Mouse (Mus musculus) telencephalon, adult 2 months (tissue): ENCODE data around the gene Myo5c.

Source experiments
- DNase-seq: peaks from one replicate; pipeline ENCODE4 v3.0.0-alpha.2; 2011; ENCODE audit warnings: low read depth, low spot score

Gene Myo5c

DNA sequence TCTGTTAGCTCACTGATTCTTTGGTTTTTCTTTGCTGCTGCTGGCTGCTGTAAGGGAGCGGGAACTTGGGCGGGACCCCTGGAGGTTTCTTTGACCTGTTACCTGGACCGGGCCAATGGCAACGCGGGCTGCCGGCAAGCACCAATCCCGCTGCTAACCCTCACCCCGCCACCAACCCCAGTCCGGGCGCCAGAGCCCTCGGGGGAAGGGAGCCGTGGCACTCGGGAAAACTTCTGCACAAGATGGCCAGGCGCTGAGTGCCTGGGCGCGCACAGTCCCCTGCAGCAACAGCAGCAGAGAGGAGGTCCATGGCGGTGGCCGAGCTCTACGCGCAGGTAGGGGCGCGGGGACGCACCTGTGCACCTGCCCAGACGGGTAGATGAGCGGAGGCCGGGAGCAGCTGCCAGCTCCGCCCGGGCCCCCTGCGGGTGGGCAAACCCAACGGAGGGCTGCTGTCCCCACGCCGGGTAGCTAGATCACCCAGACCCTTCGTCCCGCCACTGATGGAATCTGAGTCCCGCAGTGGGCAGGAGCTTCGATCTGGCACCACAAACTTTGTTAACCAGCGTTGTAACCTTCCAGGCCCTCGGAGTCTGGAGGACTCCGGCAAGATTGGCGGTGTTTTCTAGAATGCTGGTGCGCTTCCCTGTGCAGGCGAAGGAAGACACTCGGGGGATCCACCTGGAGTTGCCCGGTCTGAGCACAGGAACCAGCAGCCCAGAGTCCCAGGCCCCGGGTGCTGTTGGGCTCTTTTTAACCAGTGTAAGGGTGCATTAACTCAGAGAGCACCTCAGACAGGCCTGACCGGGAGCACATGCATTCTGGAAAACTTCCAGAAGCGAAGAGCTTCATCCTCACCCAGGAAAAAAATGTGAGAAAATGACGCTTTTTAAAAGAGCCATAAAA is at the start of gene Myo5c:
Myo5c (plus strand) TSS at position 180 of the 906 bp plus-strand sequence.
- no peak for DNase-seq

- no peak for DNase-seq
Observed at GRCm38 (mm10) chr9:75187646-75188260, 44.1 kb upstream of the Myo5c start.

DNA sequence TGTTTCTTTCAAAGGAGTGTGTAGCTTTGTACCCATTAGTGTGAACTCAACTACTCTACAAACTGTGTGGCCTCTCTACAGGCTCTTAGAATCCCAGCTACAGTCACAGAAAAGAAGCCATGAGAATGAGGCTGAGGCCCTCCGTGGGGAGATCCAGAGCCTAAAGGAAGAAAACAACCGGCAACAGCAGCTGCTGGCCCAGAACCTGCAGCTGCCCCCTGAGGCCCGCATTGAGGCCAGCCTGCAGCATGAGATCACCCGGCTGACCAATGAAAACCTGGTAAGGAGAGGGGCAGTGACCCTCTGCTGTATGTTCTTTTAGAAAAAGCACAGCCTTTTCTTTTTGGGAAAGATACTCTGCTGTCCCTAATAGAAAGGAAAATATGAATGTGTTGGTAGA is 38.0 kb upstream of the Myo5c start:
- DNase-seq, result no peak

DNA sequence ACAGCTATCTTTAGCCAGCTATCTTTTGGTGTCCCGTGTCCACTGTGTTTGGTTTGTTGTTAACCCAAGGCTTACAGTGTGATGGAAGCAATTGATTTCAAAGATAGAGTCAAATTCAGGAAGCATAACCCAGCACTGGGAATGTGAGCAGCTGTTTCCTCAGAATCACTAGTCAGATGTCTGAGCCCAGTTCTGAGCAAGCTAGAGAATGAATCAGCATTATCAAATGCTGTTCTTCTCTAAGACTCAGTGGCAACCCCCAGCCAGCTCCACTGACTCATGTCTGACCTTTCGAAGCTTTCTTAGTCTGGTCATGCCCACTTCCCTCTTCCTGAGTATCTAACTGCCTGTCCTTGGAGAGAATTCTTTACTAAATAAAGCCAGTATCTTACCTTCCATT is 35.5 kb upstream of the Myo5c start:
- peak; percentile 77 for DNase-seq

DNA sequence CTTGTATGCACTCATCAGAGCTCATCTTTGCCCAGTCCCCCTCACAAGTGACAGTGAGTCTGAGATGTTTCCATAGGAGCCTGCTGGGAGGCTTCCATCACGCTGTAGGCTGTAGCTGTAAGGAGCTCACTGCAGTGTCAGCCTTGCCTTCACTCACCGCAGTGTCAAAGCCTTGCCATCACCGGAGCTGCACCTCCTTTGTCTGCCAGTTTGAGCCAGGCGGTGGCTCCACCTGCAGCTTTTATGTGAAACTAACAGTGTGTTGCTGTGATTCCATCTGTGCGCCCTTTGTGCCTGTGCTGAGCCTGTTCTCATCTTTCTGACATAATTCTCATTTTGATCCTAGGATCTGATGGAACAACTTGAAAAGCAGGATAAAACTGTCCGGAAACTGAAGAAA is 34.5 kb upstream of the Myo5c start:
- DNase-seq, result no peak

- no peak for DNase-seq
Observed at GRCm38 (mm10) chr9:75201506-75201905, 30.3 kb upstream of the Myo5c start.

DNA sequence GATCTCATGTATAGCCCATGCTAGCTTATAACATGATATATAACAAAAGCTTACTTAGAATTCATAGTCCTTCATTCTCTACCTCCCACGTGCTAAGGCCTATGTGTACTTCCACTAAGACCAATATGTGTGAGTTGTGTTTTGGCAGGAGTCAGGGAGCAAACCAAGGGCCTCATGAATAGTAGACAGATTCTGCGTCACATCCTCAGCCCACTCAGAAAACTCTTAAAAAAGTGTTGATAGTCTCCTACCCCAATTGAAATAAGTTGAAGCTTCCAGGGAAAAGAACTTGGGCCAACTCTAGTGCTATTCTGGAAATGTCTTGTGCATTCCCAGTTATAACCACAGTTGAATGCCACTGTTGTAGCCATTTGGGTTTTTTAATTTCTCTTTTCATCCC is 29.8 kb upstream of the Myo5c start:
- DNase-seq, result no peak

DNA sequence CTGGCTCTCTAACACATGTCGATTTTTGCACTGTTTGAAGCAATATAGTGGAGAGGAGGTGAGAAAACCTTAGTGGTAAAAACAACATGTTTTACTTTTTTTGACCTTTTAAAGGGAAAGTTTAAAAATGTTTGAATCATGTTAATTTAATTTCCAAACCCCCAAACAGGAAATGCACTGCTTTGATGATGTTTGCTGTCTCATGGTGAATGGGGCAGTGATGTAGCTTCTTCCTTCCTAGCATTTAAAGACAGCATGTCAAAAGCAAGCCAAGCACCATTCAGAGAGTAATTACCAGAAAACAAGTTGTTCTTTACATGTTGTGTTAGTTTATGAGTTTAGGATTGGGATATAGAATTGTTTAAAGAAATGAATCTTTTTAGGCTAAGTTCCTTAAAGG is 22.6 kb upstream of the Myo5c start:
- DNase-seq, result no peak

GRCm38 (mm10) chr9:75210269-75210668 is 21.6 kb upstream of the Myo5c start:
- no peak for DNase-seq

DNA sequence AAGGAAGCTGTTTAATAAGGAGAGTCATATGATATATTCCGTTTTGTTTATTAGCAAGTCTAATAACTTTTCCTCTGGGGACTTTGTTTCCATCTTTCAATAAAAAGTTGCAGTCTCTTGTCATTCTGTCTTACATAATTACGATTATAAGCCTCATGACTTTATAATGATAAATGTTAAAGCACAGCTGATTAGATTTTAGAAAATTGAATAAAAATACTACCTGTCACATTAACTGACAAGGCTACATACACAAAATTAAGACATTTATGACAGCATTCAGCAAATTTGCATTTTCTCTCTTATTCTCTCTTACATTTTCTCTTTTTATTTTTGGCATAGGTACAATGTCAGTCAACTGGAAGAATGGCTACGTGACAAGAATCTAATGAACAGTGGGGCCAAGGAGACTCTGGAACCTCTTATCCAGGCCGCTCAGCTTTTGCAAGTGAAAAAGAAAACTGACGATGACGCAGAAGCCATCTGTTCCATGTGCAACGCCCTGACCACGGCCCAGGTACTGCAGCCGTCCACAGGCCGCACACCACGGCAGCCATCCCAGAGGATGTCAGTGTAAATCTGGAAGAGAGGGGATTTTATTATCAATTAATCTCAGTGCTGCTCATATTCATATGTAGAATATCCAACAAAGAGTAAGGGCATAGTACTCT is 16.9 kb upstream of the Myo5c start:
- no peak for DNase-seq

- DNase-seq, result no peak
Observed at GRCm38 (mm10) chr9:75219942-75220341, 11.9 kb upstream of the Myo5c start.

DNA sequence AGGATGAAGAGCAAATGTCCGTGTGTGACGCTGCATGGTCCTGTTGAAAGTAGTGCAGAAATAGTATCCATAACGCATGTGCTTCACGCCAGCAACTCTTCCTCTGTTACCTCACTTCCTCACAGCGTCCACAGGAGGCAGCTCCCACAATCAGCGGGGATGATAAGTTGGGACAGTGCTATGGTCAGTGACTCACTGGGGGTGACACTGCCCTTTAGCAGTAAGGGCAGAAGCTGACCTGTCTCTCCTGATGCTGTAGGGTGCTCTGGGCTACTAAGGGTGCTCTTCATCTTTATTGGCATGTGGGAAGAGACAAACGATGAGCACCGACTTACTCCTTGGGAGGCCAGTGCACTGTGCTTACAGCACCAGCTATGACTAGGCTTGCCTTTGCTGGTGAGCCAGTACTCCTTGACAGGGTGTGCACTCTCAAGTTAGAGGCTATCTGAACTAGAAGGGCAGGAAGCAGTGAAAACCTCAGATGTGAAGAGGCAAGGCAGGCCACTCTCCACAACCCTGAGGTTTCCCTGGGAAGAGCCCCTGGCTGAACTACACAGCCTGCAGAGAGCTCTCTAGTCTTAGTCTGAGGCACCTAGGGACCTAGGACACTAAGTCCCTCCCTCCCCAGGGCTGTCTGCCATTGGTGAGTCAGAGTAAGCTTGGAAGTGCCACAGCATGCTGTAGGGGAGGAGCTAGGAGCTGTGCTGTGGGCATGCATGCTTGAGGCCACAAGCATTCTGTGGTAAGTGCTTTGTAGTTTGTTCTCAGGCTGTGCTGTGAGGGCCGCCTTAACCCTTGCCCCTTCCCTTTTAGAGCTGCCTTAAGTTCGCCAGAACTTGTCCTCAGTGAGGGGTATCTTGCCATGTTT is 10.2 kb upstream of the Myo5c start:
- DNase-seq, result no peak

GRCm38 (mm10) chr9:75232860-75233259 is 1.0 kb downstream of the Myo5c start:
- no peak for DNase-seq

- no peak for DNase-seq
Observed at GRCm38 (mm10) chr9:75234271-75234741, 2.5 kb downstream of the Myo5c start.

GRCm38 (mm10) chr9:75234983-75235627 is 3.3 kb downstream of the Myo5c start:
- peak; percentile 85 for DNase-seq

DNA sequence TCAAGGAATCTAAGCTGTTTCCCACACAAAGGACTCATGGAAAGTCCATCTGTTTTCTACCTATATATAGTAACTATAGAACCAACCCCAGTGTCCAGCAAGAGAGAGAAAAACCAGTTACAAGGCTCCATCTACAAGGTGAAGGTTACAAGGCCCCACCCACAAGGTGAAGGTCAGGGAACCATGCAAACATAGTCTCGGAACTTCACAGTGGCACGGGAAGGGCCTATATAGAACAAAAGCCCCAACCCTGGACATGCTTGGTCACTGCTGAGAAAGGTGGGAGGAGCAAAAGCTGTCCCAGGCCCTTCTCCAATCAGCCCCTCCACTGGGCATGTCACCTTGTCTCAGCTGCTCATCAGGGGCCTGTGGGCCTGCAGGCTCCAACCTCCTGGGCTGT is 3.9 kb downstream of the Myo5c start:
- DNase-seq, result no peak

DNA sequence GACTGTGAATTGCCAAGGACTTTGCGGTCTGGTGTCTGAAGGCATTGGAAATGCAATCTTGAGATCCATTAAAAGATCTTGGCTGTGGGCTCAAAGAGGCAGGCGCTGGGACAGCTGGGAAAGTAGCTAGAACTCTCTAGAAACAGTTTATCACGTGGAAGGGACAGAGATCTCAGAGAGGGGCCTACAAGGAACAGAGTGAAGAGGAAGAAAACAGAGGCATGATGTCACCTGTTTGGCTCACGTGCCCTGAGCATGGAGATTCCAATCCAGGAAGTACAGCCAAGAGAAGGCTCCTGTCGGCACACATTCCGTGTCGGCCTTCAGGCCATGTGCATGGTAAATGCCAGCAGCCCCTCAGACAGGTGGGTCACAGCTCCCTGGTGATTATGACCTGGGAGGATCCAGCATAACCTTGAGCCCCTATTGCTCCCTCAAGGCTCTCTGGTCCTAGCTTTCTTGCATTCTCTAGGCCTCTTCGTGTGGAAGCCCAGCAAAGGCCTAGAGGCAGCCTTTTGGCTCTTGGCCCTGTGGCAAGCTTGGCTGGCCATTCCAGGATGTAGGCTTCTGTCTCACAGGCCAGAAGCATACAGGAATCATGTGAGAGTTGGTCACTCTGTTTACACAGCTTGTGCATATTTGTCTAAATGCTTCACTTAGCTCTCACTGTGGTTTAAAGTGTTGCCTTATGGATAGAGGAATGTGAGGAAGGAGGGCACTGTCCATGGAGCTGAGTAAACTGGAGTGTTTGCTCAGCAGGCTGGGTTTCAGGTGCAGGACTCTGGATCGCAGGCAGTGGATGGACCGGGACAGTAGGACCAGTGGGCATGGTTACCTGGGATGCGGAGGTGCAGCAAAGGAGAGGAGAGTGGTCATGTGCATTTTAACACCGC is 4.8 kb downstream of the Myo5c start:
- DNase-seq, result no peak

- no peak for DNase-seq
Observed at GRCm38 (mm10) chr9:75238179-75238578, 6.4 kb downstream of the Myo5c start.

GRCm38 (mm10) chr9:75243052-75243451 is 11.2 kb downstream of the Myo5c start:
- peak; percentile 83 for DNase-seq
